Mouse (Mus musculus): ENCODE measurements around the gene Ino80d. TPM values are rescaled to one million over a fixed set of nuclear protein-coding genes. Genes with fewer than 3 reads are reported as not detected.

Ino80d gene
- polyA plus RNA-seq, 1 experiment from 2014 or later: 8.7 TPM

GRCm38 (mm10) chr1:63088614-63089013, 25.9 kb downstream of the Ino80d start:
- H3K4me3 ChIP-seq (ENCODE audit: low read length): no peak overlapping the region
- H3K27me3 ChIP-seq (replicated peaks; ENCODE audit: control insufficient read depth, insufficient read depth, low read length): no peaks in the 10 kb centered on the region
- H3K36me3 ChIP-seq (ENCODE audit: control insufficient read depth, insufficient read depth, low read length): peaks cover 22% of the 10 kb centered on the region
- no peak overlapping the region for H3K9ac ChIP-seq (ENCODE audit: low read depth, low read length)
- no peaks in the 10 kb centered on the region for H3K9me3 ChIP-seq (ENCODE audit: control insufficient read depth, low read length)
- WGBS: 100% methylated on average over 1 of the region's 1 CpGs
- H3K4me2 ChIP-seq (ENCODE audit: low read depth, low read length): no peak overlapping the region
- no peak overlapping the region for H3K27ac ChIP-seq (ENCODE audit: low read length)
- ATAC-seq: no peak
- H3K4me1 ChIP-seq (ENCODE audit: control insufficient read depth, insufficient read depth, low read length): no peaks in the 10 kb centered on the region

- no peak overlapping the region for H3K27ac ChIP-seq (ENCODE audit: low read length)
- peaks cover 9% of the 10 kb centered on the region; the same call in 1 of the 2 replicates for H3K36me3 ChIP-seq (ENCODE audit: control insufficient read depth, insufficient read depth, low read length)
- ATAC-seq: 0 out of 2 replicates have a peak, but pooled peaks have one; percentile 40
- H3K4me1 ChIP-seq (ENCODE audit: control insufficient read depth, insufficient read depth, low read length): no peaks in the 10 kb centered on the region; the same call in 1 of the 2 replicates
- H3K4me3 ChIP-seq (ENCODE audit: low read length): no peak overlapping the region
- no peak overlapping the region for H3K4me2 ChIP-seq (ENCODE audit: low read depth, low read length)
- H3K27me3 ChIP-seq (replicated peaks; ENCODE audit: control insufficient read depth, insufficient read depth, low read length): no peaks in the 10 kb centered on the region
- H3K9ac ChIP-seq (ENCODE audit: low read depth, low read length): no peak overlapping the region
- H3K9me3 ChIP-seq (ENCODE audit: control insufficient read depth, low read length): no peaks in the 10 kb centered on the region
- 58% methylated on average over 5 of the region's 5 CpGs for WGBS
These were observed 34.2 kb downstream of the Ino80d start for GRCm38 (mm10) chr1:63080277-63080676.

GRCm38 (mm10) chr1:63076383-63076782, 38.1 kb downstream of the Ino80d start:
- no peaks in the 10 kb centered on the region; the same call in 1 of the 2 replicates for H3K4me1 ChIP-seq (ENCODE audit: control insufficient read depth, insufficient read depth, low read length)
- H3K27ac ChIP-seq (ENCODE audit: low read length): no peak overlapping the region
- no peak overlapping the region for H3K9ac ChIP-seq (ENCODE audit: low read depth, low read length)
- no peak overlapping the region for H3K4me2 ChIP-seq (ENCODE audit: low read depth, low read length)
- H3K9me3 ChIP-seq (ENCODE audit: control insufficient read depth, low read length): no peaks in the 10 kb centered on the region
- H3K36me3 ChIP-seq (ENCODE audit: control insufficient read depth, insufficient read depth, low read length): peaks cover 15% of the 10 kb centered on the region
- ATAC-seq: no peak
- 90% methylated on average over 2 of the region's 2 CpGs for WGBS
- H3K27me3 ChIP-seq (replicated peaks; ENCODE audit: control insufficient read depth, insufficient read depth, low read length): no peaks in the 10 kb centered on the region
- H3K4me3 ChIP-seq (ENCODE audit: low read length): no peak overlapping the region

GRCm38 (mm10) chr1:63071379-63071778, 43.1 kb downstream of the Ino80d start:
- no peak for ATAC-seq
- no peak overlapping the region for H3K9ac ChIP-seq (ENCODE audit: low read depth, low read length)
- no peak overlapping the region for H3K27ac ChIP-seq (ENCODE audit: low read length)
- H3K4me1 ChIP-seq (ENCODE audit: control insufficient read depth, insufficient read depth, low read length): no peaks in the 10 kb centered on the region
- no peak overlapping the region for H3K4me2 ChIP-seq (ENCODE audit: low read depth, low read length)
- H3K9me3 ChIP-seq (ENCODE audit: control insufficient read depth, low read length): no peaks in the 10 kb centered on the region
- 82% methylated on average over 1 of the region's 1 CpGs for WGBS
- H3K36me3 ChIP-seq (ENCODE audit: control insufficient read depth, insufficient read depth, low read length): peaks cover 19% of the 10 kb centered on the region
- no peak overlapping the region for H3K4me3 ChIP-seq (ENCODE audit: low read length)
- H3K27me3 ChIP-seq (replicated peaks; ENCODE audit: control insufficient read depth, insufficient read depth, low read length): no peaks in the 10 kb centered on the region

- no peak overlapping the region for H3K27ac ChIP-seq (ENCODE audit: low read length)
- no peaks in the 10 kb centered on the region for H3K9me3 ChIP-seq (ENCODE audit: control insufficient read depth, low read length)
- no peaks in the 10 kb centered on the region for H3K27me3 ChIP-seq (replicated peaks; ENCODE audit: control insufficient read depth, insufficient read depth, low read length)
- peaks cover 20% of the 10 kb centered on the region for H3K36me3 ChIP-seq (ENCODE audit: control insufficient read depth, insufficient read depth, low read length)
- no peak overlapping the region for H3K9ac ChIP-seq (ENCODE audit: low read depth, low read length)
- no peak overlapping the region for H3K4me2 ChIP-seq (ENCODE audit: low read depth, low read length)
- no peak overlapping the region for H3K4me3 ChIP-seq (ENCODE audit: low read length)
- ATAC-seq: no peak
- WGBS: 87% methylated on average over 12 of the region's 12 CpGs
- no peaks in the 10 kb centered on the region for H3K4me1 ChIP-seq (ENCODE audit: control insufficient read depth, insufficient read depth, low read length)
These were observed 56.1 kb downstream of the Ino80d start for GRCm38 (mm10) chr1:63058361-63058760.

- no peak overlapping the region for H3K9ac ChIP-seq (ENCODE audit: low read depth, low read length)
- H3K4me2 ChIP-seq (ENCODE audit: low read depth, low read length): no peak overlapping the region
- no peaks in the 10 kb centered on the region for H3K4me1 ChIP-seq (ENCODE audit: control insufficient read depth, insufficient read depth, low read length)
- H3K27me3 ChIP-seq (replicated peaks; ENCODE audit: control insufficient read depth, insufficient read depth, low read length): no peaks in the 10 kb centered on the region
- H3K36me3 ChIP-seq (ENCODE audit: control insufficient read depth, insufficient read depth, low read length): peaks cover 22% of the 10 kb centered on the region
- WGBS: 93% methylated on average over 11 of the region's 11 CpGs
- no peaks in the 10 kb centered on the region for H3K9me3 ChIP-seq (ENCODE audit: control insufficient read depth, low read length)
- H3K4me3 ChIP-seq (ENCODE audit: low read length): no peak overlapping the region
- no peak overlapping the region for H3K27ac ChIP-seq (ENCODE audit: low read length)
- ATAC-seq: no peak
These were observed 56.6 kb downstream of the Ino80d start for GRCm38 (mm10) chr1:63057849-63058248.

- H3K4me1 ChIP-seq (ENCODE audit: control insufficient read depth, insufficient read depth, low read length): no peaks in the 10 kb centered on the region
- H3K9ac ChIP-seq (ENCODE audit: low read depth, low read length): no peak overlapping the region
- H3K27me3 ChIP-seq (replicated peaks; ENCODE audit: control insufficient read depth, insufficient read depth, low read length): no peaks in the 10 kb centered on the region
- no peak overlapping the region for H3K4me3 ChIP-seq (ENCODE audit: low read length)
- WGBS: 93% methylated on average over 3 of the region's 3 CpGs
- no peaks in the 10 kb centered on the region for H3K9me3 ChIP-seq (ENCODE audit: control insufficient read depth, low read length)
- peaks cover 22% of the 10 kb centered on the region for H3K36me3 ChIP-seq (ENCODE audit: control insufficient read depth, insufficient read depth, low read length)
- H3K27ac ChIP-seq (ENCODE audit: low read length): no peak overlapping the region
- H3K4me2 ChIP-seq (ENCODE audit: low read depth, low read length): no peak overlapping the region
- no peak for ATAC-seq
These were observed 57.1 kb downstream of the Ino80d start for GRCm38 (mm10) chr1:63057318-63057717.

GRCm38 (mm10) chr1:63055386-63055785, 59.1 kb downstream of the Ino80d start:
- Histone ChIP-seq H3K4me3 (ENCODE audit: low read length) (no peak overlapping the region), H3K27me3 (replicated peaks; ENCODE audit: control insufficient read depth, insufficient read depth, low read length) (no peaks in the 10 kb centered on the region), H3K9me3 (ENCODE audit: control insufficient read depth, low read length) (no peaks in the 10 kb centered on the region), H3K36me3 (ENCODE audit: control insufficient read depth, insufficient read depth, low read length) (peaks cover 14% of the 10 kb centered on the region), H3K9ac (ENCODE audit: low read depth, low read length) (no peak overlapping the region), H3K4me1 (ENCODE audit: control insufficient read depth, insufficient read depth, low read length) (no peaks in the 10 kb centered on the region), H3K27ac (ENCODE audit: low read length) (no peak overlapping the region), H3K4me2 (ENCODE audit: low read depth, low read length) (no peak overlapping the region)
- WGBS: 76% methylated on average over 3 of the region's 3 CpGs
- no peak for ATAC-seq

- WGBS: 79% methylated on average over 8 of the region's 8 CpGs
These were observed 63.6 kb downstream of the Ino80d start for GRCm38 (mm10) chr1:63050866-63051265.

GRCm38 (mm10) chr1:63049977-63050376, 64.5 kb downstream of the Ino80d start:
- Histone ChIP-seq H3K27ac (ENCODE audit: low read length) (no peak overlapping the region), H3K4me3 (ENCODE audit: low read length) (no peak overlapping the region), H3K27me3 (replicated peaks; ENCODE audit: control insufficient read depth, insufficient read depth, low read length) (no peaks in the 10 kb centered on the region), H3K9ac (ENCODE audit: low read depth, low read length) (no peak overlapping the region), H3K36me3 (ENCODE audit: control insufficient read depth, insufficient read depth, low read length) (peaks cover 5% of the 10 kb centered on the region; the same call in 1 of the 2 replicates), H3K4me2 (ENCODE audit: low read depth, low read length) (no peak overlapping the region), H3K9me3 (ENCODE audit: control insufficient read depth, low read length) (no peaks in the 10 kb centered on the region), H3K4me1 (ENCODE audit: control insufficient read depth, insufficient read depth, low read length) (no peaks in the 10 kb centered on the region)
- WGBS: 93% methylated on average over 3 of the region's 3 CpGs
- ATAC-seq: no peak

More at GRCm38 (mm10) chr1:63050866-63051265, 63.6 kb downstream of the Ino80d start:
- Histone ChIP-seq H3K27me3 (replicated peaks; ENCODE audit: control insufficient read depth, insufficient read depth, low read length) (no peaks in the 10 kb centered on the region), H3K27ac (ENCODE audit: low read length) (no peak overlapping the region), H3K4me1 (ENCODE audit: control insufficient read depth, insufficient read depth, low read length) (no peaks in the 10 kb centered on the region), H3K9ac (ENCODE audit: low read depth, low read length) (no peak overlapping the region), H3K4me3 (ENCODE audit: low read length) (no peak overlapping the region), H3K9me3 (ENCODE audit: control insufficient read depth, low read length) (no peaks in the 10 kb centered on the region), H3K36me3 (ENCODE audit: control insufficient read depth, insufficient read depth, low read length) (peaks cover 5% of the 10 kb centered on the region; the same call in 1 of the 2 replicates), H3K4me2 (ENCODE audit: low read depth, low read length) (no peak overlapping the region)
- no peak for ATAC-seq

Data from intestine, embryonic 16.5 days (tissue).